Mouse (Mus musculus): ENCODE results near the gene Plbd1. TPM values are rescaled to one million over a fixed set of nuclear protein-coding genes. Genes with fewer than 3 reads are reported as not detected.

Gene Plbd1
- total and polyA plus RNA-seq, 3 experiments = not detected

- in situ Hi-C loops (cut with MboI; ENCODE audit: low pct_ligation_motif_present, low pct_unique_long_range_greater_than_20kb, low sequenced_read_pairs) = no loop called here
- no peak for TF ChIP-seq CHD1 (IDR thresholded peaks at IDR 0.05; ENCODE audit: low read depth, low read length)
- no peak for TF ChIP-seq RCOR1 (conservative IDR thresholded peaks at IDR 0.05; ENCODE audit: low read depth, low read length)
- no peak for TF ChIP-seq CTCF (conservative IDR thresholded peaks at IDR 0.05 in 1 of 2, IDR thresholded peaks at IDR 0.05 in 1 of 2; ENCODE audit: low read depth in 2 of 2, low read length in 2 of 2)
- no peak for TF ChIP-seq MAZ (IDR thresholded peaks at IDR 0.05; ENCODE audit: low read depth, low read length)
- no peak for TF ChIP-seq MAFK (IDR thresholded peaks at IDR 0.05; ENCODE audit: insufficient replicate concordance, low read length)
- TF ChIP-seq MEF2A (IDR thresholded peaks at IDR 0.05; ENCODE audit: borderline replicate concordance, low read depth, low read length) = no peak
- TF ChIP-seq MYC (IDR thresholded peaks at IDR 0.05; ENCODE audit: low read depth, low read length) = no peak
- no peak for TF ChIP-seq JUND (conservative IDR thresholded peaks at IDR 0.05; ENCODE audit: low read depth, low read length)
- TF ChIP-seq POLR2A (IDR thresholded peaks at IDR 0.05; ENCODE audit: low read depth, low read length) = no peak
- no peak for TF ChIP-seq ETS1 (conservative IDR thresholded peaks at IDR 0.05; ENCODE audit: low read depth, low read length)
- TF ChIP-seq PAX5 (IDR thresholded peaks at IDR 0.05; ENCODE audit: low read length) = no peak
- no peak for TF ChIP-seq MXI1 (IDR thresholded peaks at IDR 0.05; ENCODE audit: low read depth, low read length)
- TF ChIP-seq KAT2A (IDR thresholded peaks at IDR 0.05; ENCODE audit: insufficient replicate concordance, low read length) = no peak
- no peak for TF ChIP-seq USF2 (conservative IDR thresholded peaks at IDR 0.05; ENCODE audit: low read depth, low read length)
- TF ChIP-seq GABPA (IDR thresholded peaks at IDR 0.05; ENCODE audit: insufficient replicate concordance, low read depth, low read length) = no peak
- no peak for TF ChIP-seq JUN (IDR thresholded peaks at IDR 0.05; ENCODE audit: insufficient read depth, low read depth, low read length)
Observed at GRCm38 (mm10) chr6:136566002-136566401, 95.7 kb downstream of the Plbd1 start.

More at GRCm38 (mm10) chr6:136566002-136566401, 95.7 kb downstream of the Plbd1 start:
- H3K27me3 ChIP-seq (replicated peaks) = no peaks in the 10 kb centered on the region
- no peaks in the 10 kb centered on the region for H3K4me1 ChIP-seq (ENCODE audit: control insufficient read depth in 1 of 2, insufficient read depth in 2 of 2)
- H3K36me3 ChIP-seq (replicated peaks in 1 of 2; ENCODE audit: control insufficient read depth in 1 of 2, insufficient read depth in 1 of 2, low read length in 1 of 2) = peaks cover 66 to 82% of the 10 kb centered on the region in 2 experiments
- peaks cover 22% of the 10 kb centered on the region for H3K79me2 ChIP-seq (replicated peaks; ENCODE audit: control insufficient read depth, extremely low read depth, insufficient read depth, poor library complexity, severe bottlenecking)
- no peak overlapping the region for H3K27ac ChIP-seq (ENCODE audit: insufficient read depth, low read depth)
- DNase-seq (ENCODE audit: extremely low read depth) = no peak
- H3K9me3 ChIP-seq (replicated peaks; ENCODE audit: low read length) = peaks cover 11% of the 10 kb centered on the region
- H3K4me2 ChIP-seq (ENCODE audit: insufficient read depth, low read depth, poor library complexity, severe bottlenecking) = no peak overlapping the region
- H3K4me3 ChIP-seq (replicated peaks in 1 of 3; ENCODE audit: low read depth in 2 of 3, low read length in 2 of 3, poor library complexity in 1 of 3) = no peak overlapping the region
- H3K9ac ChIP-seq (ENCODE audit: insufficient read depth, low read depth) = no peak overlapping the region
- dilution Hi-C loops (cut with MboI; ENCODE audit: extremely low pct_ligation_motif_present, extremely low pct_unique_long_range_greater_than_20kb, low sequenced_read_pairs) = no loop called here

Other genes with a start within 250 kb of the Plbd1 start
- not detected in 2 replicates for gene E330021D16Rik, start 246.4 kb downstream of the Plbd1 start, total RNA-seq (2012; rRNA removed)
- gene E330021D16Rik, start 246.4 kb downstream of the Plbd1 start, total RNA-seq (2014; rRNA removed) = not detected in 2 replicates
- gene E330021D16Rik, start 246.4 kb downstream of the Plbd1 start, polyA plus RNA-seq (2012; ENCODE audit: insufficient read length, low read depth) = not detected in 2 replicates
- gene Atf7ip, start 155.8 kb downstream of the Plbd1 start, total RNA-seq (2012; rRNA removed) = 20.4 and 35.4 TPM in 2 replicates
- 4.2 and 4.4 TPM in 2 replicates for gene Atf7ip, start 155.8 kb downstream of the Plbd1 start, total RNA-seq (2014; rRNA removed)
- 29.7 and 44.8 TPM in 2 replicates for gene Atf7ip, start 155.8 kb downstream of the Plbd1 start, polyA plus RNA-seq (2012; ENCODE audit: insufficient read length, low read depth)
- gene Gucy2c, start 119.8 kb upstream of the Plbd1 start, total RNA-seq (2012; rRNA removed) = 0.08 and 0.13 TPM in 2 replicates
- 0.08 TPM in 1 of 2 replicates, not detected in the other for gene Gucy2c, start 119.8 kb upstream of the Plbd1 start, total RNA-seq (2014; rRNA removed)
- gene Gucy2c, start 119.8 kb upstream of the Plbd1 start, polyA plus RNA-seq (2012; ENCODE audit: insufficient read length, low read depth) = 0.08 and 0.10 TPM in 2 replicates
- gene Hist4h4, start 142.5 kb upstream of the Plbd1 start, total RNA-seq (2012; rRNA removed) = 78.2 and 135 TPM in 2 replicates
- 2.7 and 3.6 TPM in 2 replicates for gene Hist4h4, start 142.5 kb upstream of the Plbd1 start, total RNA-seq (2014; rRNA removed)
- gene Hist4h4, start 142.5 kb upstream of the Plbd1 start, polyA plus RNA-seq (2012; ENCODE audit: insufficient read length, low read depth) = 0.16 TPM in 2 replicates
- gene H2afj, start 146.3 kb upstream of the Plbd1 start, total RNA-seq (2012; rRNA removed) = 196 and 217 TPM in 2 replicates
- gene H2afj, start 146.3 kb upstream of the Plbd1 start, total RNA-seq (2014; rRNA removed) = 124 and 125 TPM in 2 replicates
- gene H2afj, start 146.3 kb upstream of the Plbd1 start, polyA plus RNA-seq (2012; ENCODE audit: insufficient read length, low read depth) = 158 and 184 TPM in 2 replicates
- gene BC049715, start 165.7 kb upstream of the Plbd1 start, total RNA-seq (2012; rRNA removed) = 9.9 and 10.7 TPM in 2 replicates
- gene BC049715, start 165.7 kb upstream of the Plbd1 start, total RNA-seq (2014; rRNA removed) = 8.8 and 10.1 TPM in 2 replicates
- 13.1 and 13.5 TPM in 2 replicates for gene BC049715, start 165.7 kb upstream of the Plbd1 start, polyA plus RNA-seq (2012; ENCODE audit: insufficient read length, low read depth)
- 49.1 and 51.3 TPM in 2 replicates for gene Wbp11, start 166.3 kb upstream of the Plbd1 start, total RNA-seq (2012; rRNA removed)
- gene Wbp11, start 166.3 kb upstream of the Plbd1 start, total RNA-seq (2014; rRNA removed) = 27.7 and 29.5 TPM in 2 replicates
- gene Wbp11, start 166.3 kb upstream of the Plbd1 start, polyA plus RNA-seq (2012; ENCODE audit: insufficient read length, low read depth) = 189 and 212 TPM in 2 replicates
- gene Smco3, start 173.5 kb upstream of the Plbd1 start, total RNA-seq (2012; rRNA removed) = 5.5 and 6.1 TPM in 2 replicates
- gene Smco3, start 173.5 kb upstream of the Plbd1 start, total RNA-seq (2014; rRNA removed) = 12.9 and 13.7 TPM in 2 replicates
- 0.90 and 1.2 TPM in 2 replicates for gene Smco3, start 173.5 kb upstream of the Plbd1 start, polyA plus RNA-seq (2012; ENCODE audit: insufficient read length, low read depth)
- gene Art4, start 195.8 kb upstream of the Plbd1 start, total RNA-seq (2012; rRNA removed) = 0.34 and 0.71 TPM in 2 replicates
- 0.48 and 0.59 TPM in 2 replicates for gene Art4, start 195.8 kb upstream of the Plbd1 start, total RNA-seq (2014; rRNA removed)
- 0.93 and 1.0 TPM in 2 replicates for gene Art4, start 195.8 kb upstream of the Plbd1 start, polyA plus RNA-seq (2012; ENCODE audit: insufficient read length, low read depth)
- not detected in 2 replicates for gene Mgp, start 213.9 kb upstream of the Plbd1 start, total RNA-seq (2012; rRNA removed)
- not detected in 2 replicates for gene Mgp, start 213.9 kb upstream of the Plbd1 start, total RNA-seq (2014; rRNA removed)
- not detected in 2 replicates for gene Mgp, start 213.9 kb upstream of the Plbd1 start, polyA plus RNA-seq (2012; ENCODE audit: insufficient read length, low read depth)

Measured in CH12.LX (cell line).